Mouse (Mus musculus) intestine, postnatal 0 days (tissue): ENCODE data around the gene Gnai3. TPM values are rescaled to one million over a fixed set of nuclear protein-coding genes. Genes with fewer than 3 reads are reported as not detected.

Source experiments
- ATAC-seq: fragments of 200-750 bp; cut with Nextera tagmentation; 2 replicates; pipeline ENCODE4 v1.8.0; 2017; ENCODE audit warnings: mild to moderate bottlenecking, moderate TSS enrichment, moderate library complexity
- H3K27ac ChIP-seq: fragments of 300-500 bp; sonication (generic); 2 replicates; pipeline ENCODE4 v1.5.1; 2014; ENCODE audit warnings: mild to moderate bottlenecking, low read depth, low read length, moderate library complexity
- H3K27me3 ChIP-seq: fragments of 300-500 bp; sonication (generic); replicated peaks from 2 replicates; pipeline ENCODE4 v1.6.1; 2014; ENCODE audit warnings: low read length, mixed read lengths; ENCODE audit not compliant: control insufficient read depth, insufficient read depth
- H3K36me3 ChIP-seq: fragments of 300-500 bp; sonication (generic); 2 replicates; pipeline ENCODE4 v1.6.1; 2014; ENCODE audit warnings: mild to moderate bottlenecking, moderate library complexity; ENCODE audit not compliant: control insufficient read depth, insufficient read depth
- H3K4me1 ChIP-seq: fragments of 300-500 bp; sonication (generic); replicated peaks from 2 replicates; pipeline ENCODE4 v1.6.1; 2014; ENCODE audit warnings: antibody characterized with exemption, low read length, mixed read lengths; ENCODE audit not compliant: control insufficient read depth, insufficient read depth
- H3K4me2 ChIP-seq: fragments of 300-500 bp; sonication (generic); replicated peaks from 2 replicates; pipeline ENCODE4 v1.6.1; 2014; ENCODE audit warnings: low read depth, mild to moderate bottlenecking, moderate library complexity
- H3K4me3 ChIP-seq: fragments of 300-500 bp; sonication (generic); 2 replicates; pipeline ENCODE4 v1.5.1; 2014; ENCODE audit warnings: low read depth, low read length
- H3K9ac ChIP-seq: fragments of 300-500 bp; sonication (generic); 2 replicates; pipeline ENCODE4 v1.6.1; 2014; ENCODE audit warnings: mild to moderate bottlenecking, low read depth, low read length
- H3K9me3 ChIP-seq: fragments of 300-500 bp; sonication (generic); 2 replicates; pipeline ENCODE4 v1.6.1; 2016; ENCODE audit warnings: mixed run types; ENCODE audit not compliant: control insufficient read depth
- CTCF ChIP-seq: sonication (generic); IDR thresholded peaks from 2 replicates; pipeline ENCODE4 v1.5.1; 2016; ENCODE audit warnings: low read depth, mild to moderate bottlenecking, control low read depth, antibody characterized with exemption, moderate library complexity
- WGBS: fragments of 180-500 bp; shearing (Covaris S2); extraction: QIAGEN DNeasy Blood & Tissue Kit; methylation state at CpG from one replicate; pipeline ENCODE4 v1.1.7; 2014; 5-methylcytosine and 5-hydroxymethylcytosine counted together
- polyA plus RNA-seq: library from polyadenylated mRNA; unstranded; fragments of >200 nt; fragmentation: Nextera tagmentation; extraction: Ambion mirVana; gene quantifications from 2 replicates; pipeline ENCODE4 v1.2.1, GENCODE M21; 2015

Gnai3 gene
- polyA plus RNA-seq, 1 experiment from 2014 or later = 101 TPM

- Histone ChIP-seq H3K9me3 (no peaks in the 10 kb centered on the region), H3K4me2 (0 out of 2 replicates have a peak overlapping the region, but pooled peaks have one; percentile 4), H3K27me3 (no peaks in the 10 kb centered on the region), H3K36me3 (no peaks in the 10 kb centered on the region), H3K27ac (no peak overlapping the region), H3K4me1 (no peaks in the 10 kb centered on the region), H3K9ac (no peak overlapping the region), H3K4me3 (no peak overlapping the region)
- ATAC-seq = 0 out of 2 replicates have a peak, but pooled peaks have one; percentile 44
- TF ChIP-seq CTCF = no peak
- WGBS = 42% methylated on average over 10 of the region's 10 CpGs
Observed at GRCm38 (mm10) chr3:108165532-108166315, 19.8 kb upstream of the Gnai3 start.

GRCm38 (mm10) chr3:108164807-108165206 lies 18.9 kb upstream of the Gnai3 start:
- Histone ChIP-seq H3K4me1 (no peaks in the 10 kb centered on the region), H3K4me3 (peak overlapping the region; percentile 20; the same call in 1 of the 2 replicates), H3K27ac (no peak overlapping the region), H3K4me2 (peak overlapping the region; percentile 60), H3K9me3 (no peaks in the 10 kb centered on the region), H3K27me3 (no peaks in the 10 kb centered on the region), H3K36me3 (no peaks in the 10 kb centered on the region), H3K9ac (no peak overlapping the region)
- 13% methylated on average over 9 of the region's 9 CpGs for WGBS
- TF ChIP-seq CTCF = peak; percentile 98
- ATAC-seq = 0 out of 2 replicates have a peak, but pooled peaks have one; percentile 47

GRCm38 (mm10) chr3:108164091-108164490 lies 18.1 kb upstream of the Gnai3 start:
- ATAC-seq = no peak
- Histone ChIP-seq H3K9ac (no peak overlapping the region), H3K36me3 (no peaks in the 10 kb centered on the region), H3K9me3 (no peaks in the 10 kb centered on the region), H3K27ac (no peak overlapping the region), H3K4me2 (no peak overlapping the region), H3K27me3 (no peaks in the 10 kb centered on the region), H3K4me1 (no peaks in the 10 kb centered on the region), H3K4me3 (no peak overlapping the region)
- WGBS = 66% methylated on average over 5 of the region's 5 CpGs
- no peak for TF ChIP-seq CTCF

GRCm38 (mm10) chr3:108158383-108159037 lies 12.6 kb upstream of the Gnai3 start:
- 65% methylated on average over 9 of the region's 9 CpGs for WGBS
- Histone ChIP-seq H3K36me3 (no peaks in the 10 kb centered on the region), H3K9ac (no peak overlapping the region), H3K9me3 (no peaks in the 10 kb centered on the region), H3K27me3 (no peaks in the 10 kb centered on the region), H3K4me1 (no peaks in the 10 kb centered on the region), H3K4me3 (no peak overlapping the region), H3K27ac (no peak overlapping the region), H3K4me2 (no peak overlapping the region)
- no peak for TF ChIP-seq CTCF
- no peak for ATAC-seq

GRCm38 (mm10) chr3:108154656-108155055 lies 8.7 kb upstream of the Gnai3 start, which contains the start of gene Gpr61:
Gene Gpr61, minus strand, starts transcription at chr3:108154882.
- Histone ChIP-seq H3K4me1 (no peaks in the 10 kb centered on the region), H3K27ac (no peak within 1 kb of the TSS), H3K9me3 (no peaks in the 10 kb centered on the region), H3K27me3 (no peaks in the 10 kb centered on the region), H3K9ac (no peak within 1 kb of the TSS), H3K4me3 (no peak within 1 kb of the TSS), H3K36me3 (no peaks in the 10 kb centered on the region), H3K4me2 (no peak within 1 kb of the TSS)
- TF ChIP-seq CTCF = no peak
- 47% methylated on average over 4 of the region's 4 CpGs for WGBS
- no peak for ATAC-seq

- Histone ChIP-seq H3K4me2 (no peak overlapping the region), H3K9me3 (no peaks in the 10 kb centered on the region), H3K4me3 (no peak overlapping the region), H3K27me3 (no peaks in the 10 kb centered on the region), H3K27ac (no peak overlapping the region), H3K9ac (no peak overlapping the region), H3K4me1 (no peaks in the 10 kb centered on the region), H3K36me3 (no peaks in the 10 kb centered on the region)
- no peak for ATAC-seq
- TF ChIP-seq CTCF = no peak
- 81% methylated on average over 3 of the region's 3 CpGs for WGBS
Observed at GRCm38 (mm10) chr3:108152290-108152689, 6.3 kb upstream of the Gnai3 start.
